Mouse (Mus musculus) embryonic facial prominence, embryonic 10.5 days (tissue): ENCODE data around the gene Tcf20. TPM values are rescaled to one million over a fixed set of nuclear protein-coding genes. Genes with fewer than 3 reads are reported as not detected.
A peak's percentile ranks its signal among the peaks of the same experiment; 100 is the strongest.

Experiments used
- DNase-seq: peaks from one replicate; pipeline ENCODE4 v3.0.0-alpha.2; 2017; ENCODE audit warnings: low spot score
- H3K27ac ChIP-seq: fragments of 300-500 bp; sonication (generic); replicated peaks from 2 replicates; pipeline ENCODE4 v1.5.1; 2016; ENCODE audit warnings: mild to moderate bottlenecking
- H3K27me3 ChIP-seq: fragments of 300-500 bp; sonication (generic); replicated peaks from 2 replicates; pipeline ENCODE4 v1.6.1; 2016; ENCODE audit warnings: low read depth, mild to moderate bottlenecking; ENCODE audit not compliant: poor library complexity, severe bottlenecking
- H3K36me3 ChIP-seq: fragments of 300-500 bp; sonication (generic); replicated peaks from 2 replicates; pipeline ENCODE4 v1.6.1; 2016; ENCODE audit warnings: mild to moderate bottlenecking, moderate library complexity
- H3K4me1 ChIP-seq: fragments of 300-500 bp; sonication (generic); 2 replicates; pipeline ENCODE4 v1.6.1; 2016
- H3K4me3 ChIP-seq: fragments of 300-500 bp; sonication (generic); 2 replicates; pipeline ENCODE4 v1.5.1; 2016; ENCODE audit warnings: mild to moderate bottlenecking, moderate library complexity
- H3K9me3 ChIP-seq: fragments of 300-500 bp; sonication (generic); 2 replicates; pipeline ENCODE4 v1.6.1; 2016; ENCODE audit warnings: mild to moderate bottlenecking
- WGBS: fragments of 180-500 bp; shearing (Covaris S2); methylation state at CpG from one replicate; pipeline ENCODE4 v1.1.7; 2016; 5-methylcytosine and 5-hydroxymethylcytosine counted together
- polyA plus RNA-seq: library from polyadenylated mRNA; unstranded; fragments of >200 nt; fragmentation: Nextera tagmentation; extraction: Ambion mirVana; gene quantifications from 2 replicates; pipeline ENCODE4 v1.2.1, GENCODE M21; 2016

The Tcf20 gene
- polyA plus RNA-seq, 1 experiment from 2014 or later: 8.4 TPM

DNA sequence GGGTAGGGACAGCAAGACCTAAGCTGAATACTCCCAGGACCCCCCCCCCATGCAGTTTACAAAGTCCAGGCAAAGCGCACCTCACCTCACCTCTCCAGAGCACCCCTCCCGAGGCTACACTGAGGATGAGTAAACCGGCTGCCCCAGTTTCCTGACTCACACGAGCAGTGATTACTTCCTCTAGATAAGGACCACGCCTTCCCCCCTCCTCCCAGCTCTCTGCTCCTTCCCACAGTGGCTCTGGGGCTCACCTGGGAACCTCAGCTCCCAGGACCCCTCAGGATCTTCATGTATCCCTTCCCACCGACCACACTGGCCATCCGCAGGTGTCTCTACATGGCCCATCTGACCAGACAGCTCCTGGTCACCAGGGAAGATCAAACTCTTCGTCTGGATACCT lies 58.8 kb downstream of the Tcf20 start:
- H3K36me3 ChIP-seq: no peaks in the 10 kb centered on the region
- 48% methylated on average over 8 of the region's 8 CpGs for WGBS
- no peak for DNase-seq
- H3K4me1 ChIP-seq: peaks cover 85% of the 10 kb centered on the region
- 0 out of 2 replicates have a peak overlapping the region, but pooled peaks have one; percentile 5 for H3K27ac ChIP-seq
- peaks cover 64% of the 10 kb centered on the region for H3K27me3 ChIP-seq
- H3K4me3 ChIP-seq: no peak overlapping the region
- H3K9me3 ChIP-seq: no peaks in the 10 kb centered on the region

DNA sequence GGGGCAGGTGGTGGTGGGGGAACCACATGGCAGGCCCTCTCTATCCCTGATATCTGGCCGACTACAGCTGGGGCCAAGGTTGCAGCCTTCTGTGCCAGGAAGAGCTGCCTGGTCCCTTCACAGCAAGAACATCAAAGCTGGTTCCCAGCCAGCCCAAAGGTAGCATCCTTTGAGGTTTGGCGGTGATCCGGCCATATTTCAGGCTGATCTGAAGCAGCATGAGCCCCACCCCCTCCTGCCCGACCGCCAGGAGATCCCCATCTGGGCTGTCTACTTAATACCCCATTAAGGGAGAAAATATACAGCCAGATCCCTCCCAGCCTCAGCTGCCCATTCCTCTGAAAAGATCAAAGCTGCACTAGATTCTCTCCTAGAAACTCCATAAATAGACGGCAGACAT lies 59.6 kb downstream of the Tcf20 start:
- WGBS: 38% methylated on average over 6 of the region's 6 CpGs
- H3K36me3 ChIP-seq: no peaks in the 10 kb centered on the region
- peaks cover 85% of the 10 kb centered on the region for H3K4me1 ChIP-seq
- 0 out of 2 replicates have a peak overlapping the region, but pooled peaks have one; percentile 14 for H3K4me3 ChIP-seq
- no peaks in the 10 kb centered on the region for H3K9me3 ChIP-seq
- peaks cover 71% of the 10 kb centered on the region for H3K27me3 ChIP-seq
- no peak for DNase-seq
- H3K27ac ChIP-seq: peak overlapping the region; percentile 57; the same call in 1 of the 2 replicates

DNA sequence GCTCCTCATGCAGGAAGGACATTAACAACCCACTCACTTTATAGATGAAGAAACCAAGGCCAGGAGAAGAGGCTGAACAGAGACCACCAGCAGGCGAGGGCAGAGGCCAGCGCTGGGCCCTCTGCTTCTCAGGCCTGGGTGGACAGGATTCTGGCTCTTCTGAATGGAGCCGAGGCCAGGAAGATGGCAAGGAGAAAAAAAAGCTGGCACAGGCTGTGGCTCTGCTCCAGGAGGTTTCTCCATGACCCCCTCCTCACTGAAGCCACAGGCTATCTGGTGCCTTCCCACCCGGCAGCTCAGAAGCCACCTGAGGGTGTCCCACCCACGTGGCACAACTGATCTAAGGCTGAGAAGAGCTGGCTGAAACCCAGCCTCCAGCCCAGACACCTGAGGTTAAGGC lies 60.6 kb downstream of the Tcf20 start:
- peaks cover 72% of the 10 kb centered on the region for H3K27me3 ChIP-seq
- no peak for DNase-seq
- peak overlapping the region; percentile 57 for H3K27ac ChIP-seq

DNA sequence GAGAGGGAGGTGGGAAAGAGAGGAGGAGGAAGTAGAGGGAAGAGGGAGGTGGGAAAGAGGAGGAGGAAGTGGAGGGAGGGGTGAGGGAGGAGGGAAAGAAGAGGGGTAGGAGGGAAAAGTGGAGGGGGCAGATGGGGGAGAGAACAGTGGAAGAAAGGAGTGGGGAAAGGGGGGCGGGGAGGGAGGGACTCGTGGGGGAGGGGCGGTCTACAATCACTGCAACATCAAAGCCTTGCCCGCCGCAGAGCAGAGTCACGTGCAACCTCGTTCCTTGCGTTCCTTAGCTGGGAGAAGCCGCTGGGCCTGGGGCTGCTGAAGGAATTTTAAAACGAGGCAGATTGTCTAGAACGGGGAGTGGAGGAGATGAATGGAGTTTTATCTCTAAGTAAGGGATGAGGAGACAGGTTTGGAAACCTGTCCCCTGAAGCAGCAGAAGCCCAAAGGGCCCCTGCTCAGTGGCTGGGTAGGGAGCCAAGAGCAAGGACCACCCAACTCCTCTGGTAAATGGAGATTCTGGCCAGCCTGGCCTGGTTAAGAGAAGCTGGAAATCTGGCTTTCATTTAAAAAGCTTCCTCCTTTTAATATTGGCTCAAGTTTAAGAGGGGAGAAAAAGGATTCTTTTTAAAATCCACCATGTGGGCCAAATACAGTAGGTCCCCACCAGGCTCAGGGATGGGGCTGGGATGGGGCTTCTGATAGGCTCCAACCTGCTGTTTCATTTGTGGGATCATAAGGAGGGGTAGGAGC lies 62.8 kb downstream of the Tcf20 start:
- Histone ChIP-seq H3K4me3 (peak overlapping the region; percentile 36), H3K9me3 (no peaks in the 10 kb centered on the region), H3K4me1 (peaks cover 91% of the 10 kb centered on the region), H3K36me3 (no peaks in the 10 kb centered on the region), H3K27ac (peak overlapping the region; percentile 80), H3K27me3 (peaks cover 72% of the 10 kb centered on the region)
- WGBS: under 1% methylated on average over 11 of the region's 11 CpGs
- peak; percentile 88 for DNase-seq

More for the DNA sequence above, 60.6 kb downstream of the Tcf20 start:
- 81% methylated on average over 5 of the region's 5 CpGs for WGBS
- Histone ChIP-seq H3K4me1 (peaks cover 87% of the 10 kb centered on the region), H3K36me3 (no peaks in the 10 kb centered on the region), H3K4me3 (no peak overlapping the region), H3K9me3 (no peaks in the 10 kb centered on the region)

DNA sequence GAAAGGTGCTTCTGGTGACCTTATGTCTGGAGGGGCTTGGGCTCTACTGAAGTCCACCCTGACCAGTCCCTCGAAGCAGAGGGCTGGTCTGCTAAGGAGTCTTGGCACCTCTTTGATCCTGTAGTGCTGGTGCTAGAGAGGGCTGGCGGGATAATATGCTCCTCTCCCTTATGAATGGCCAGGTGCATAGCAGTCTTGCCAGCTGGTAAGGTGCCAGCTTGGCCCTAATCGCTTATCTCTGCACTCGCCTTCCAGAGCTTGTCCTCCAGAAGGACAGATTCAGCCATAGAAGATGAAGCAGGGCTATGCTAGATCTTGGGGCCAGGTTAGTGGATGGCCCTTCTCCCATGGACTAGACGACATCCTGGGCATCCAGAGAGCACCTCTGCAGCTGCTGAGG lies 64.1 kb downstream of the Tcf20 start:
- H3K4me1 ChIP-seq: peaks cover 78% of the 10 kb centered on the region
- WGBS: 72% methylated on average over 5 of the region's 5 CpGs
- peaks cover 73% of the 10 kb centered on the region for H3K27me3 ChIP-seq
- H3K27ac ChIP-seq: peak overlapping the region; percentile 80
- no peaks in the 10 kb centered on the region for H3K9me3 ChIP-seq
- DNase-seq: no peak
- H3K4me3 ChIP-seq: no peak overlapping the region
- no peaks in the 10 kb centered on the region for H3K36me3 ChIP-seq

DNA sequence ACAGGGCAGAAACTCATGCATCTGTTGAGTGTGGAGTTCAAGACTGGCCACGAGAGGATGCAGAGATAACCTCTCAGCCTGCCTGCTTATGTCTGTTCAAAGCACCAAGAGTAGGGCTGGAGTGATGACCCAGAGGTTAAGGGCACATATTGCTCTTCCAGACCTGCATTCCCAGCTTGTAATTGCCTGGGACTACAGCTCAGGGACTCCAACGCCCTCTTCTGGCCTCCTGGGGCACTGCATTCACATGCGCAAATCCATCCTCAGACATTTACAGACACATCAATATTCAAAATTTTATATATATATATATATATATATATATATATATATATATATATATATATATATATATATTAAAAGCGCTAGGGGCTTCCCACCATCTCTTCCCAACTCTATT lies 64.9 kb downstream of the Tcf20 start:
- Histone ChIP-seq H3K27me3 (peaks cover 73% of the 10 kb centered on the region), H3K36me3 (no peaks in the 10 kb centered on the region), H3K9me3 (no peaks in the 10 kb centered on the region), H3K4me1 (peaks cover 72% of the 10 kb centered on the region), H3K27ac (no peak overlapping the region), H3K4me3 (no peak overlapping the region)
- DNase-seq: no peak
- 72% methylated on average over 4 of the region's 4 CpGs for WGBS

DNA sequence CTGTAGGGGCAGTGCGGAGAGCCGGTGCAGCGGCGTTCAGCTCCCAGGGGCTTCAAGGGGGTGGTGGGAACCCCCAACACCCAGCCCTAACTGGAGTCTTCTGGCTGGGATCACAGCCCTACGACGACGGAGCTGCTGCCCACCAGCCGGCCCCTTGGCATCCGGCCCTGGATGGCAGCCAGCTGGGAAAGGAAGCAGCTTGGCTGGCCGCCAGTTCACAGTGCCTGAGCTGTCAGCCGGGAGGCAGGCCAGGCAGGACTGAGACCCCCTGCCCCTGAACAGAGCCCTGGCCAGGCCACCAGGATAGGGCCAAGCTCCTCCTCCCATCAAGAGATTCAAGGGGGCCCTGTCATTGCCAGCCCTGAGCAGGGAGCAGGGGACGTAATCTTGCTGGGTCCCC lies 65.6 kb downstream of the Tcf20 start:
- H3K4me3 ChIP-seq: no peak overlapping the region
- WGBS: 66% methylated on average over 12 of the region's 12 CpGs
- peaks cover 73% of the 10 kb centered on the region for H3K27me3 ChIP-seq
- DNase-seq: no peak
- no peak overlapping the region for H3K27ac ChIP-seq
- H3K36me3 ChIP-seq: no peaks in the 10 kb centered on the region
- H3K9me3 ChIP-seq: no peaks in the 10 kb centered on the region
- H3K4me1 ChIP-seq: peaks cover 72% of the 10 kb centered on the region

DNA sequence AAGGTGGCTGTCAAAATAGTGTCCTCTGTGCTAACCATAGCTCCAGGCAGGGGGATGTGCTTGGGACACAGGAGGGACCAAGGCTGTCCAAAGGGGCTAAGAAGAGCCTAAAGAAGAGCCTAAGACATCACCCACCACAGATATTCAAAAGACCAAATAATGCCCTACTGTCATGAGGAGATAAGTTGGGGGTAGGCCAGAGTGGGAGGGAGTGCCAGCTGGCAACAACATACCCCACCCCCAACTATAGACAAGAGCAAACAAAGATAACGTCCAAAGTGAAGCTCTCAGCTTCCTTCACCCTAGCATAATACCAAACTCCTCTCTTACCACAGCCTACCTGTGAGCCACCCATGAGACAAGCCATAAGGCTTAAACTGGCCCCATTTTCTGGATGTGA lies 66.1 kb downstream of the Tcf20 start:
- no peak for DNase-seq
- Histone ChIP-seq H3K4me1 (peaks cover 69% of the 10 kb centered on the region), H3K36me3 (no peaks in the 10 kb centered on the region), H3K27ac (no peak overlapping the region), H3K9me3 (no peaks in the 10 kb centered on the region), H3K27me3 (peaks cover 73% of the 10 kb centered on the region), H3K4me3 (no peak overlapping the region)
- 28% methylated on average over 1 of the region's 1 CpGs for WGBS

DNA sequence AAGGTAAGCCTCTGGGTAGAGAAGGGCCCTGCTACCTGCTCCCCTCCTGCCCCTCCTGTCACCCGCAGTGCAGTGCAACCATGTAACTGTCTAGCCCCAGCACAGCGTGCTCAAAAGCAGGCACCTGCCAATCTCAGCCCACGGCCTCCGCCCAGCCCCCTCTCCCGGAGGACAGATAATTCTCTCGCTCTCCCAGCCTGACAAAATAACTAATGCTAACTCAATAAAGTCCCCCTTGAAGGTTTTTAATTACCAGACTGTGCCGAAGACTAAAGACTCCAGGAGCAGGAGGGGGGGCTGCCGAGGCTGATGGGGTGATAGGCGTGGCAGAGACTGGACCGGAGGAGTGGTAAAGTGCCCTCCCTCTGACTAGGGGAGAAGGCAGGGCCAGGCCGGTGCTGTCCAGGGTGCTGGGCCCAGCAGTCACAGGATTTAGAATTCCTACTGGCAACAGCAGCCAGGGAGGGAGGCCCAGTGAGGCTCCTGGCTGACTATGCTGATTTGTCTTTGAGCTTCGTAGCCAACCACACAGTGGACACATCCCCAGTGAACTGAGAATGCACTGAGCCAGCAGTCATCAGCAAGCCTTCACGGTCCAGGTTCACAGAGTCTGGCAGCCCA lies 66.7 kb downstream of the Tcf20 start:
- no peaks in the 10 kb centered on the region for H3K36me3 ChIP-seq
- H3K9me3 ChIP-seq: no peaks in the 10 kb centered on the region
- 6% methylated on average over 13 of the region's 13 CpGs for WGBS
- H3K4me3 ChIP-seq: peak overlapping the region; percentile 36
- peaks cover 73% of the 10 kb centered on the region for H3K27me3 ChIP-seq
- H3K27ac ChIP-seq: peak overlapping the region; percentile 27; the same call in 1 of the 2 replicates
- DNase-seq: peak; percentile 85
- peaks cover 64% of the 10 kb centered on the region for H3K4me1 ChIP-seq

DNA sequence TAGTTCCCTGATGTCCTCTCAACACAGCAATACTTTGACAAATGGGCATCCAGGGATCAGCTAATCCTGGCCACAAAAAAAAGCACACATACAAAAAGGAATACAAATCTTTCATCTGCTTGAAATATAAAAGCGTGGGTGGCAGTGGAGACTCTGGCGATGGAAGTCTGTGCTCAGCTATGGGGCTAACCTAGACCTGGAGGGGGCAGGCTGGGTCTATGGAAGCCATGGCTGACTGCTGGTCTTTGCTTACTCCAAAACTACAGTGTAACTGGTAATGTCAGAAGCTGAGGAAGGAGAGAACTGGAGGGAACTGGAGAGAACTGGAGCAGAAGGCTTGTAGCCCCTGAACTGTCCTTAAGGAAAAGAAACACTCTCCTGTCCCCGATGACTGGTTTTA lies 69.7 kb downstream of the Tcf20 start:
- Histone ChIP-seq H3K27me3 (peaks cover 81% of the 10 kb centered on the region), H3K4me3 (no peak overlapping the region), H3K27ac (no peak overlapping the region), H3K9me3 (no peaks in the 10 kb centered on the region), H3K36me3 (no peaks in the 10 kb centered on the region), H3K4me1 (peaks cover 41% of the 10 kb centered on the region)
- no peak for DNase-seq
- WGBS: 78% methylated on average over 3 of the region's 3 CpGs

DNA sequence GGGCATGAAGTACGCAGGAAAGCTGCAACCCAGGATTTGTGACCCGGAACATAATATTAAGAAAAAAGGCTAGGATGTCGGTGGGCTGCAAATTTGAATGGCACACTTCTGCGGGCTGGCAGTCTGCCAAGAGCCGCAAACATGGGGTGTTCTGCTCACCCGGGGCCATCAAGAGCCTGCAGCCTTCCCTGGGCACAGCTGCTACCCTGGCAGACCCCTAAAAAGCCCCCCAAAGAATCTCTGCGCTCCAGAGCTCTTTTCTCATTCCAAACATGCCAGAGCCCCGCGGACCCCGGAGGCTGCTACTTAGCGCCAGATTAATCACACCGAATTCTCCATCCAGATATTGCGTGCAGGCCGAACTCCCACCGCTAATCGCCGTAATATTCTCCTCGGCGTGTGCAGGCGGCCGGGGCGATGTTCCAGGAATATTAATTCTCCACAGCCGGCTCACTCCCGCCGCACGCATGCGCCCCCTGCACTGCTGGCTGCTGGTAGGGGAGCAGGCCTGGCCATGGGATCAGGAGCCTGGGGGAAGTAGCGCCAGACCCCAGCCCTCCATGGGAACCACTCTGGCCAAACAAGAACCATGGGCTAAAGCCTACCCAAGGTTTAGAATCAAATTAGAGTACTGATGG lies 70.3 kb downstream of the Tcf20 start:
- WGBS: 60% methylated on average over 28 of the region's 28 CpGs
- Histone ChIP-seq H3K4me1 (peaks cover 42% of the 10 kb centered on the region), H3K4me3 (no peak overlapping the region), H3K27ac (no peak overlapping the region), H3K36me3 (no peaks in the 10 kb centered on the region), H3K27me3 (peaks cover 87% of the 10 kb centered on the region), H3K9me3 (no peaks in the 10 kb centered on the region)
- no peak for DNase-seq

DNA sequence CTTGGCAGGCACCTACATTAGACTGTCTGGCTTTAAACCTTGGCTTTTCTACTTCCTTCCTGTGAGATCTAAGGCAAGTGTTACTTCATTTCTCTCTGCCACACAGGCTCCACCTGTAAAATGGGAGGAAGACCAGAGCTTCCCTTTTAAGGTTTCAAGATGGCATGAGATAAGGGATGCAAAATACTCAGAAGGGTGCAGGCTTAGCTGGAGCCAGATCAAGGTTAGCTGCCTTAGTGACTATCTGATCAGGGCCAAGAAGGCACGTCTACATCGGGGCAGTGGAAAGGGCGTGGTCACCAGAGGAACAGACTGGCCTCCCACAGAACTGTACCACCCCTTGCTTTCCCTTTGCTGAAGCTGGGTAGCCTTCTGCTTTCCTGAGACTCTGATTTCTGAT lies 73.2 kb downstream of the Tcf20 start:
- 79% methylated on average over 3 of the region's 3 CpGs for WGBS
- Histone ChIP-seq H3K4me1 (peaks cover 52% of the 10 kb centered on the region), H3K36me3 (no peaks in the 10 kb centered on the region), H3K27ac (no peak overlapping the region), H3K4me3 (no peak overlapping the region), H3K27me3 (peaks cover 96% of the 10 kb centered on the region), H3K9me3 (no peaks in the 10 kb centered on the region)
- DNase-seq: peak; percentile 3

DNA sequence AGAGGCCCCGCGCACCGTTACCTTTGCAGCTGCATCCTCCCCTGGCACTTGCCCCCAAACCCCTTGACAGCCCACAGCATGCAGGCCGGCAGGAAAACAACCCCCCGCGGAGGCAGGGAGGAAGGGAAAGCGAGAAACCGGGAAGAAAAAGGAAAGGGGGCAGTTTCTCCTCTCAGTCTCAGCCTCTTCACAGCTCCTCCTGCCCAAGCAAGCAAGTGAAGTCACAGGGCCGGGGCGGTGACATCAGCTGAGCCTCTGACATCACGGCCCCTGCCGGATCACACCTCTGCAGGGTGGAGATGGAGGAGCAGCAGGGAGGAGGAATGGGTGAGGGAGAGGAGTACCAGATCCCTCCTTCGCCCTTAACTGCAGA lies 75.7 kb downstream of the Tcf20 start:
- H3K4me1 ChIP-seq: peaks cover 59% of the 10 kb centered on the region
- WGBS: 4% methylated on average over 13 of the region's 13 CpGs
- peak overlapping the region; percentile 57 for H3K4me3 ChIP-seq
- no peaks in the 10 kb centered on the region for H3K36me3 ChIP-seq
- DNase-seq: peak; percentile 57
- H3K9me3 ChIP-seq: no peaks in the 10 kb centered on the region
- H3K27me3 ChIP-seq: peaks cover 96% of the 10 kb centered on the region
- H3K27ac ChIP-seq: peak overlapping the region; percentile 65
